Mouse (Mus musculus) lung, postnatal 0 days (tissue): ENCODE data around the gene Oas1h. TPM values are rescaled to one million over a fixed set of nuclear protein-coding genes. Genes with fewer than 3 reads are reported as not detected.
"Not testable (repeated sequence)": the region's sequence is repeated elsewhere in the genome, so short reads cannot be mapped to it uniquely, and the experiment has no call there.

ENCODE experiments used
- ATAC-seq: fragments of 200-750 bp; cut with Nextera tagmentation; 2 replicates; pipeline ENCODE4 v1.8.0; 2017; ENCODE audit warnings: moderate library complexity
- DNase-seq: peaks from one replicate; pipeline ENCODE4 v3.0.0-alpha.2; 2016; ENCODE audit warnings: low spot score
- H3K27ac ChIP-seq: fragments of 300-500 bp; sonication (generic); 2 replicates; pipeline ENCODE4 v1.5.1; 2014; ENCODE audit warnings: antibody characterized with exemption, mild to moderate bottlenecking, low read length, mixed read lengths
- H3K27me3 ChIP-seq: fragments of 300-500 bp; sonication (generic); replicated peaks from 2 replicates; pipeline ENCODE4 v1.6.1; 2014; ENCODE audit warnings: low read length, mixed read lengths; ENCODE audit not compliant: insufficient read depth
- H3K36me3 ChIP-seq: fragments of 300-500 bp; sonication (generic); 2 replicates; pipeline ENCODE4 v1.6.1; 2014; ENCODE audit warnings: low read length, mixed read lengths; ENCODE audit not compliant: insufficient read depth
- H3K4me1 ChIP-seq: fragments of 300-500 bp; sonication (generic); 2 replicates; pipeline ENCODE4 v1.6.1; 2014; ENCODE audit warnings: antibody characterized with exemption, low read depth, low read length, mixed read lengths; ENCODE audit not compliant: insufficient read depth
- H3K4me2 ChIP-seq: fragments of 300-500 bp; sonication (generic); replicated peaks from 2 replicates; pipeline ENCODE4 v1.6.1; 2014; ENCODE audit warnings: low read depth, mild to moderate bottlenecking, low read length, moderate library complexity, mixed read lengths
- H3K4me3 ChIP-seq: fragments of 300-500 bp; sonication (generic); 2 replicates; pipeline ENCODE4 v1.5.1; 2014; ENCODE audit warnings: low read depth, low read length
- H3K9ac ChIP-seq: fragments of 300-500 bp; sonication (generic); replicated peaks from 2 replicates; pipeline ENCODE4 v1.6.1; 2014; ENCODE audit warnings: low read depth, mild to moderate bottlenecking
- H3K9me3 ChIP-seq: fragments of 300-500 bp; sonication (generic); 2 replicates; pipeline ENCODE4 v1.6.1; 2016; ENCODE audit warnings: low read length, mixed read lengths
- CTCF ChIP-seq: IDR thresholded peaks from 2 replicates; pipeline ENCODE4 v1.5.1; 2016; ENCODE audit warnings: antibody characterized with exemption, mild to moderate bottlenecking
- EP300 ChIP-seq: IDR thresholded peaks from 2 replicates; pipeline ENCODE4 v1.6.1; 2016; ENCODE audit warnings: antibody characterized with exemption, mild to moderate bottlenecking, control low read depth
- WGBS: fragments of 180-500 bp; shearing (Covaris S2); extraction: QIAGEN DNeasy Blood & Tissue Kit; methylation state at CpG from one replicate; pipeline ENCODE4 v1.1.7; 2014; 5-methylcytosine and 5-hydroxymethylcytosine counted together
- polyA plus RNA-seq: library from polyadenylated mRNA; unstranded; fragments of >200 nt; fragmentation: Nextera tagmentation; extraction: Ambion mirVana; gene quantifications from 2 replicates; pipeline ENCODE4 v1.2.1, GENCODE M21; 2015

The Oas1h gene
- polyA plus RNA-seq, 1 experiment from 2014 or later = not detected

DNA sequence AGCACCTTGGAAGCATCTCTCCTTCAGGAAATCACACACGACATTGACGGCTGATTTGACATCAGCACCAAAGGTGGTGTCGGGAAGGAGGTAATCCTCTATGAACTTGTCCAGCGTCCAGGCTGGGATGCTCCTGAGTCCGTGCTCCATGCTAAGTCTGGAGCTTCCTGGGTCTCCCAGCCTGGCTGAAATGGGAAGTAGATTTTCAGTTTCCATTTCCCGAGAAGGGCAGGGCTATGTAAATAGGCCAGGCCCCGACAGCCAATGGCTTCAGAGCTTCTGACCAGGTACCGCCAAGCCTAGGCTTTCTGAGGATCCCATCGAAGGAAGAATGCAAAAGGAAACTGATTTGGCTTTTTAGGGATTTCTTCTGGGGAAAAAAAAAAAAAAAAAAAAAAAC is 26.2 kb downstream of the Oas1h start, which contains the start of gene Oas1g:
Gene Oas1g, minus strand, starts transcription at position 201 of the 400 bp plus-strand sequence.
- not testable (repeated sequence) for H3K27me3 ChIP-seq, H3K4me2 ChIP-seq, H3K4me1 ChIP-seq, H3K9ac ChIP-seq, H3K4me3 ChIP-seq, H3K27ac ChIP-seq, ATAC-seq, DNase-seq, H3K36me3 ChIP-seq, H3K9me3 ChIP-seq
- 7% methylated on average over 4 of the region's 9 CpGs for WGBS

DNA sequence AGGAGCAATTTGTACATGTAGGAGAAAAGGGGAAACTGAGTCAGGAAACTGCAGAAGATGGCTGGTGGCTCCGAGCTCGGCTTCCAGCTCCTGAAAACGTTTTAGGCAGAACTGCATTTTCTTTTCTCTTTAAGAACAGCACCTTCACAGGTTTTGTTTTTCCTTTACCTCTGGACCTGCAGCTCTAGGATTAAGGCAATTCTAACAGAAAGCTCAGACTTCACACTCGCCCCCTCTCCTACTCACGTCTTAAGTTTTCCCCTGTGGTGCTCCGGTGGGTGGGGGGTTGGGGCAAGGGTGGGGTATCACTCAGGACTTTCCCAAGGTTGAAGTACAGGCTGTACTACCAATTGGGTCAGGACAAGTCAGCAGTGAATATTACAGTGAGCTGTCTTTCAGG is 26.6 kb downstream of the Oas1h start:
- Histone ChIP-seq H3K4me1 (no peaks in the 10 kb centered on the region), H3K27me3 (no peaks in the 10 kb centered on the region), H3K36me3 (no peaks in the 10 kb centered on the region), H3K9me3 (no peaks in the 10 kb centered on the region), H3K4me2 (no peak overlapping the region), H3K9ac (no peak overlapping the region), H3K27ac (no peak overlapping the region), H3K4me3 (no peak overlapping the region)
- DNase-seq = no peak
- TF ChIP-seq CTCF (no peak), EP300 (no peak)
- ATAC-seq = no peak
- 44% methylated on average over 6 of the region's 6 CpGs for WGBS

DNA sequence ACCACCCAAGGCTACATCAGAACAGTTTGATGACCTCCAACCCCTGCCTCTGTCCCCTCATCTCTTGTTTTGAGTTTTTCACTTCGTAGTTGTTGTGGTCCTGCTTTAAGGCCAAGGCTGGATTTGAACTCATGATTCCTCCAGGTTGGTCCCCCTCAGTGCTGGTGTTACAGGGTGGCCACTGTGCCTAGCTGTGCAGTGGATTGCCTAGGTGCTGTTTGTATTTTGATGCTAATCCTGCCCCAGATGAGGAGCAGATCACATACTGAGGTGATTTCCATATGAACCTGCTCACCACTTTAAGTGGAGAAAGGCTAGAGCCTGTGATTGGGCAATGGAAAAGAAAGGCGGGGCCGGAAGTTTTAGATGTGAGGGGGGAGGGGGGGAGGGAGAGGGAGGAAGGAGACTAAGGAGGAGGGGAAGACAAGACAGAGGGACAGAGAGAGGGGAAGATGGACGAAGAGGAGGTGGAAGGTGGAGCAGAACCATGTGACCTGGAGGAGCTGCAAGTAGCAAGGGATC is 27.1 kb downstream of the Oas1h start:
- H3K27me3 ChIP-seq, DNase-seq, H3K36me3 ChIP-seq, H3K4me2 ChIP-seq, ATAC-seq, H3K27ac ChIP-seq, H3K9me3 ChIP-seq, H3K9ac ChIP-seq, H3K4me1 ChIP-seq, H3K4me3 ChIP-seq: not testable (repeated sequence)
- 40% methylated on average over 4 of the region's 4 CpGs for WGBS

DNA sequence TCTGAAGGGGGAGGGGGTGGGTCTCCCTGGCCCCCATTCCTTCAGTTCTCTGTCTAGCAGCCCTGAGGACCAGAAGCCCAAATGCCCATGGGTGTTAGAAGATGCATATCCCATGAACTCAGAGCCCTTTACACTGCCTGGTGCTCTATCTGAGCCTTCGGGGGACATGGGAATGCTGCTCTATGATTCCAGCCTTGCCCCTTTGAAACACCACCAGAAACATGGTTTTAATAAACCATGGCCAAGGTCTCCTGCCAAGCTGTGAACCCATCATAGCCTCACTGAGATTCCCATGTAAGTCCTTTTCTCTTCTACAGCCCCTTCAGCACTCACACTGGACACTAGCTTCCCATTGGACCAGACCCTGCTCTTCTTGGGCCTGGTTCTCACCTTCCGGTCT is 28.8 kb downstream of the Oas1h start:
- no peak for DNase-seq
- no peaks in the 10 kb centered on the region for H3K9me3 ChIP-seq

DNA sequence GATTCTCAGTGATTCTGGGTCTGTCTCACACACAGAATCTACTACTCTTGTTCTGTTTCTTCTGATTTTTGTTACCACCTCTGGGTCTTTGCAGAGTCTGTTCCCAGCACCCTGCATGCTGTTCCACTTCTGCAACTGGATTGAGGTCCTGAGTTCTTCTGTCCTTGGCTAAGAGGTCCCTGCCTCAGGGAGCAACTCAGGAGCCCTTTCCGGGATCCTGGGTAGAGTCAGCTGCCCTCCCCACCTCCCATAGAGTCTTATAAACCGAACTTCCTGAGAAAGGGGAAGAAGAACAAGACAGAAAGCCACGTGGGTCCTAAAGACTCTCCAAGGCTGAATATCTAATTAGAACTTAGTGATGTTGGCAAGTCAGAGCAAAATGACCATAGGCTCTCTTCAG is 29.8 kb downstream of the Oas1h start:
- no peaks in the 10 kb centered on the region for H3K4me1 ChIP-seq
- no peaks in the 10 kb centered on the region for H3K9me3 ChIP-seq
- no peak overlapping the region for H3K4me3 ChIP-seq
- H3K36me3 ChIP-seq = no peaks in the 10 kb centered on the region
- no peak overlapping the region for H3K27ac ChIP-seq
- no peaks in the 10 kb centered on the region for H3K27me3 ChIP-seq
- 38% methylated on average over 3 of the region's 3 CpGs for WGBS
- H3K4me2 ChIP-seq = no peak overlapping the region
- TF ChIP-seq EP300 (no peak), CTCF (no peak)
- ATAC-seq (no peak), DNase-seq (no peak)
- H3K9ac ChIP-seq = no peak overlapping the region

More for the DNA sequence above, 28.8 kb downstream of the Oas1h start:
- H3K4me1 ChIP-seq = no peaks in the 10 kb centered on the region
- 66% methylated on average over 2 of the region's 2 CpGs for WGBS
- H3K4me2 ChIP-seq = no peak overlapping the region
- no peak overlapping the region for H3K4me3 ChIP-seq
- H3K9ac ChIP-seq = no peak overlapping the region
- H3K36me3 ChIP-seq = no peaks in the 10 kb centered on the region
- no peak for ATAC-seq
- no peaks in the 10 kb centered on the region for H3K27me3 ChIP-seq
- TF ChIP-seq CTCF = no peak
- no peak for TF ChIP-seq EP300
- no peak overlapping the region for H3K27ac ChIP-seq

DNA sequence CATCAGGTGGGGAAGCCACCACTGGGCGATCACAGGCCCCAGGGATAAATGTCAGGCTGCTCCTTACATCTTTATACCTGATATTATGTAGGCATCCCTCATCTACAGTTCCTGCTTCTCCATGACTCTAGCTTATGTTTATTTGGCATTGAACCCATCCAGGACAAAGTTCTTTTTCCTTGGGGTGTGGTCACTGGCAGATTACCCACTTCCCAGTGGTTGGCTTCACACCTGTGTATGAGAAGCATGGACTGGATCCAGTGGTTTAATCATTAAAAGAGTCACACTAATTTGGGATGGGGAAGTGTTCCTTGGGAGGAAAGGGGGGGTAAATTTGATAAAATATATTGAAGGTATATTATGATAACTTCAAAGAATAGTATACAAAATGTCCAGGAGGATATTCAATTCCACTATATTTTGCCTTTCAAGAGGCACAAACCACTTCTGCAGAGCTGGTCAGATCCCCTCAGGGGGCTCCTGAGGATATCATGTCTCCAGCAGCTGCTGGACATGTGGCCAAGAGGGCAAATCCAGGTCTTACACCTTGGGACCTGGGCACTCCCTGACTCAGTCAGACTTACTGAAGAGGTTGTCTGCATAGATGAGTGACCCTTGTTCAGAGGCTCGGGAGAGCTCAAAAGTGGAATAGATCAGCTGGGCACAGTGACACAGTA is 30.5 kb downstream of the Oas1h start:
- H3K27ac ChIP-seq, H3K27me3 ChIP-seq, H3K4me1 ChIP-seq, H3K9me3 ChIP-seq, H3K9ac ChIP-seq, H3K36me3 ChIP-seq, H3K4me3 ChIP-seq, ATAC-seq, H3K4me2 ChIP-seq, DNase-seq: not testable (repeated sequence)
- WGBS = 67% methylated on average over 2 of the region's 2 CpGs

DNA sequence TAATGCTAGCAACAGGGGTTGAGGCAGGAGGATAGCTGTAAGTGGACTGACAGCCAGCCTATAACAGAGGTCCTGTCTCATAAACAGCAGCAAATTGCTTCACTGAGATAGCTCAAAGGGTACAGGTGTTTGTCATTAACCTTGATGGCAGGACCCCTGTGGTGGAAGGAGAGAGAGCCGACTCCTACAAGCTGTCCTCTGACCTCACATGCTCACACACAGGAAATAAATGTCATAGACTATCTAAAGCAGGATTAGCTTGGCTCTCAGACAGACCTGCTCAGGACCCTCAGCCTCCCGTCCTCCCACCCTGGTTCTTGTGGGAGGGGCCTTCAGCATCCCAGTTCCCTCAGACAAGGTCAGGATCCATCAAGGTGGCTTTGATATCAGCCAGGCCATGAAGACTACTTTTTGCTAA is 31.0 kb downstream of the Oas1h start:
- TF ChIP-seq EP300 (no peak), CTCF (no peak)
- H3K27me3 ChIP-seq = no peaks in the 10 kb centered on the region
- no peak for ATAC-seq
- H3K4me2 ChIP-seq = no peak overlapping the region
- no peak overlapping the region for H3K4me3 ChIP-seq
- no peaks in the 10 kb centered on the region for H3K4me1 ChIP-seq
- no peaks in the 10 kb centered on the region for H3K9me3 ChIP-seq
- no peak for DNase-seq
- H3K9ac ChIP-seq = no peak overlapping the region
- H3K36me3 ChIP-seq = no peaks in the 10 kb centered on the region
- 48% methylated on average over 2 of the region's 2 CpGs for WGBS
- H3K27ac ChIP-seq = no peak overlapping the region

DNA sequence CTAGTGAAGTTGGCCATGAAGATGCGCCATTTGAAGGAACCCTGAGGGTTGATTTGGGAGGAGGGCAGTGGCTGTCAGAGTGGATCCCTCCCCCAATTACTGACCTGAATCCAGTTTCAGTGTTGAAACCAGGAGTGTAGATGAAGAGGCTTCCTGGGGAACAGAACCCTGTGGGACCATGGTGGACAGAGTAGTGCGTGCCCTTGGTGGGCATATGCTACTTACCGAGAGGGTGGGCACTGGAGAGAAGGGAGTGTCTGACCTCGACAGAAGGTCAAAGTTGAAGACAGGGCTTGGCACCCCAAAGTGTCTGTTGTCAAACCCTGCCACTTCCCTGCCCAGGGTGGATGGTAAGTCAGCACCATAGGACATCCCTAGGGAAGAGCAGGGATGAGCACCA is 32.6 kb downstream of the Oas1h start:
- not testable (repeated sequence) for H3K4me1 ChIP-seq, H3K36me3 ChIP-seq, H3K27ac ChIP-seq, H3K9me3 ChIP-seq, H3K27me3 ChIP-seq, H3K9ac ChIP-seq, H3K4me3 ChIP-seq, ATAC-seq, H3K4me2 ChIP-seq, DNase-seq
- 89% methylated on average over 4 of the region's 4 CpGs for WGBS

DNA sequence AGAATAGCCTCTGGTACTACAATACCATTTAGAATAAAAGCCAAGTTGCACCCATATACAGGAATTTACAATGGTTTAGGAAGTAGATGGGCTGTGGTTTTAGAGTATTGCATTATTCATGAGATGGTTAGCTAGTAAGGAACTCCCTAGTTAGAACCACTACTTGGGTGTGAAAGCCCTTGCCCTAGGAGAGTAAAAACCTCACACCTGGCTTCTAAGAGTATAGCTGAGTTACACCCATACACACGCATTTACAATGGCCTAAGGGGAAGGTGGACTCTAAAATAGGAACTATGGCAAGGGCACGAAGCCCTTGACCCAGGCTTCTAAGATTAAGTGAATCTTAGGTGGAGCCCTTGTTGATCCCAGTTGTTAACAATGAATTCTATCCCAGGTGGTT is 33.5 kb downstream of the Oas1h start:
- H3K36me3 ChIP-seq, DNase-seq, H3K4me2 ChIP-seq, H3K4me3 ChIP-seq, H3K9me3 ChIP-seq, ATAC-seq, H3K27me3 ChIP-seq, H3K27ac ChIP-seq, H3K4me1 ChIP-seq, H3K9ac ChIP-seq: not testable (repeated sequence)
- 71% methylated on average over 2 of the region's 2 CpGs for WGBS
